ENCODE assay signal across 10 mouse cellular contexts in the genomic region with DNA sequence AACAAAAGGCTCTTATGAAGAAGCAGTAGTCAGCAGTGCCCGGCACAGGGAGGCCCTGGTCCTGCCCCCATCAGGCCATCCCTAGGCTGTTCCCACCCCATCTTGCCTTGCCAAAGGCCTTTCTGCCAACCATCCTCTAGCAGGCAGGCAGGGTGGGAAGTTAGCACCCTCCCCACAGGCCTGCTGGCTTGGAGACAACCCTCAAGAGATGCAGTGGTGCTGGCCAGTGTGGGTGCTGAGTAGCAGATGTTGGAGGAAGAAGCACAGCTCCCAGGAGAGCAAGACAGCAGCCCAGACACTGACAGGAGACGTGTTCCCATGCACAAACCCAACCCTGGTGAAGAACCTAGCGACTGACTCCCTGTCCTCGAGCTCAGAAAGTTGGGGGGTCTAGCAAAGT. TPM values are rescaled to one million over a fixed set of nuclear protein-coding genes. Genes with fewer than 3 reads are reported as not detected.
DNase-seq lines count a peak whose midpoint lies in the region; ATAC-seq and TF ChIP-seq lines count a peak whose summit lies in the region.
"Had no signal": no experiment of that assay in that cellular context is flagged by ENCODE, and none has a peak within 500 bp of the region (broad histone marks: within the 10 kb centered on the region; RNA-seq: fewer than 3 reads in every experiment).

No protein-coding gene starts in this region.

- H3K79me2 ChIP-seq in myocyte (ENCODE audit: control insufficient read depth, insufficient read depth), result no peaks in the 10 kb centered on the region

- H3K27ac ChIP-seq in embryonic facial prominence, embryonic 12.5 days, result no peak overlapping the region
- peak overlapping the region; percentile 93 for H3K27ac ChIP-seq in hindbrain, embryonic 13.5 days

- no peaks in the 10 kb centered on the region for H3K27me3 ChIP-seq in embryonic facial prominence, embryonic 12.5 days
- H3K27me3 ChIP-seq in hindbrain, embryonic 13.5 days, result no peaks in the 10 kb centered on the region
- H3K27me3 ChIP-seq in myocyte (ENCODE audit: control insufficient read depth, insufficient read depth, insufficient read length), result no peaks in the 10 kb centered on the region

- no peak overlapping the region for H3ac ChIP-seq in myocyte (ENCODE audit: control insufficient read depth, insufficient read length)

- DNase-seq in layer of hippocampus, adult 11-12 months (ENCODE audit: low spot score), result peak; percentile 74
- no peak for DNase-seq in layer of hippocampus, postnatal 25 days (ENCODE audit: extremely low spot score in 1 of 2, low spot score in 1 of 2)
- no peak for DNase-seq in thymus, postnatal 4 days
- DNase-seq in cerebellum, adult 9-10 months, result no peak
- DNase-seq: heart, postnatal 14 days had no signal

- H3K9ac ChIP-seq in embryonic facial prominence, embryonic 12.5 days, result peak overlapping the region; percentile 70
- peak overlapping the region; percentile 94 for H3K9ac ChIP-seq in hindbrain, embryonic 13.5 days

- H3K4me1 ChIP-seq in embryonic facial prominence, embryonic 12.5 days, result peaks cover 44% of the 10 kb centered on the region
- H3K4me1 ChIP-seq in hindbrain, embryonic 13.5 days (replicated peaks), result peaks cover 60% of the 10 kb centered on the region

- H3K36me3 ChIP-seq in embryonic facial prominence, embryonic 12.5 days, result peaks cover 49% of the 10 kb centered on the region
- H3K36me3 ChIP-seq in hindbrain, embryonic 13.5 days, result peaks cover 51% of the 10 kb centered on the region
- H3K36me3 ChIP-seq in myocyte (ENCODE audit: control insufficient read depth, insufficient read depth), result no peaks in the 10 kb centered on the region

- no peaks in the 10 kb centered on the region for H3K9me3 ChIP-seq in embryonic facial prominence, embryonic 12.5 days
- no peaks in the 10 kb centered on the region for H3K9me3 ChIP-seq in hindbrain, embryonic 13.5 days

- H3K4me3 ChIP-seq in embryonic facial prominence, embryonic 12.5 days, result 0 out of 2 replicates have a peak overlapping the region, but pooled peaks have one; percentile 71
- peak overlapping the region; percentile 84 for H3K4me3 ChIP-seq in hindbrain, embryonic 13.5 days
- peak overlapping the region; percentile 25 for H3K4me3 ChIP-seq in myocyte
- H3K4me3 ChIP-seq: erythroblast, embryonic 14.5 days had no signal

- TF ChIP-seq POLR2A in myocyte (IDR thresholded peaks at IDR 0.05; ENCODE audit: insufficient read length, low read depth), result no peak

- H3K4me2 ChIP-seq in embryonic facial prominence, embryonic 12.5 days (replicated peaks), result peak overlapping the region; percentile 92
- peak overlapping the region; percentile 88 for H3K4me2 ChIP-seq in hindbrain, embryonic 13.5 days
- H3K4me2 ChIP-seq in myocyte (ENCODE audit: low read depth), result peak overlapping the region; percentile 87

- WGBS in embryonic facial prominence, embryonic 12.5 days, result 72% methylated on average over 4 of the region's 4 CpGs
- 67% methylated on average over 4 of the region's 4 CpGs for WGBS in hindbrain, embryonic 13.5 days

- no peak for ATAC-seq in embryonic facial prominence, embryonic 12.5 days (ENCODE audit: insufficient number of reproducible peaks, insufficient read depth, low FRiP score, low TSS enrichment)
- no peak for ATAC-seq in hindbrain, embryonic 13.5 days (ENCODE audit: low FRiP score)
- no peak for ATAC-seq in erythroblast, adult 5-6 weeks (replicated peaks; ENCODE audit: low FRiP score, poor library complexity, severe bottlenecking)

TF ChIP-seq in myocyte, 11 proteins besides CTCF, POLR2A, EP300 and RAD21:
- TF ChIP-seq TCF12 (IDR thresholded peaks at IDR 0.05; ENCODE audit: insufficient read depth, poor library complexity, severe bottlenecking) (no peak), MYOD1 (IDR thresholded peaks at IDR 0.05; ENCODE audit: control insufficient read depth in 1 of 3, insufficient read length in 2 of 3, low read depth in 2 of 3) (no peak), SRF (IDR thresholded peaks at IDR 0.05; ENCODE audit: control insufficient read depth, insufficient read length, low read depth) (no peak), USF1 (IDR thresholded peaks at IDR 0.05; ENCODE audit: low read depth) (no peak), POLR2AphosphoS2 (IDR thresholded peaks at IDR 0.05; ENCODE audit: insufficient read length, low read depth) (no peak), REST (IDR thresholded peaks at IDR 0.05; ENCODE audit: insufficient read depth, insufficient read length) (no peak), E2F4 (IDR thresholded peaks at IDR 0.05; ENCODE audit: insufficient read depth) (no peak), MAX (IDR thresholded peaks at IDR 0.05; ENCODE audit: low read depth) (no peak), MYOG (IDR thresholded peaks at IDR 0.05; ENCODE audit: control insufficient read depth in 1 of 3, insufficient read depth in 1 of 3, insufficient read length in 2 of 3, low read depth in 2 of 3) (no peak), TCF3 (IDR thresholded peaks at IDR 0.05; ENCODE audit: insufficient read length, low read depth) (no peak), CEBPB (IDR thresholded peaks at IDR 0.05; ENCODE audit: insufficient read depth, poor library complexity, severe bottlenecking) (no peak)

RNA-seq across cellular contexts. Expression of gene 1700029I15Rik, which starts 5.3 kb away (rescaled TPM):
- total RNA-seq in layer of hippocampus, postnatal 25 days (2021), result 1 to 10 TPM; 3.6 to 4.7 TPM
- polyA plus RNA-seq in embryonic facial prominence, embryonic 12.5 days (2016; fragmentation: Nextera tagmentation; extraction: Ambion mirVana), result 4.7 and 5.4 TPM in 2 replicates
- 6.3 and 6.9 TPM in 2 replicates for polyA plus RNA-seq in hindbrain, embryonic 13.5 days (2015; fragmentation: Nextera tagmentation; extraction: Ambion mirVana)
- polyA plus RNA-seq in myocyte (2012; fragmentation: generic; extraction: Trizol), result 0.91 TPM
- not detected in 2 replicates for total RNA-seq in erythroblast, adult 5-6 weeks (2015; ENCODE audit: low replicate concordance)
- total RNA-seq in erythroblast, adult 5-6 weeks (2017; ENCODE audit: low replicate concordance), result 0.70 and 4.0 TPM in 2 replicates

RNA-seq across cellular contexts. Expression of gene Large2, which starts 13.0 kb away (rescaled TPM):
- total RNA-seq in layer of hippocampus, postnatal 25 days (2021), result under 1 TPM; 0.34 to 0.96 TPM
- 10.3 and 10.5 TPM in 2 replicates for polyA plus RNA-seq in embryonic facial prominence, embryonic 12.5 days (2016; fragmentation: Nextera tagmentation; extraction: Ambion mirVana)
- 1.6 and 2.4 TPM in 2 replicates for polyA plus RNA-seq in hindbrain, embryonic 13.5 days (2015; fragmentation: Nextera tagmentation; extraction: Ambion mirVana)
- polyA plus RNA-seq in myocyte (2012; fragmentation: generic; extraction: Trizol), result 0.11 TPM
- total RNA-seq in erythroblast, adult 5-6 weeks (2015; ENCODE audit: low replicate concordance), result 4.2 TPM in 1 of 2 replicates, not detected in the other
- total RNA-seq in erythroblast, adult 5-6 weeks (2017; ENCODE audit: low replicate concordance), result not detected in 2 replicates
- polyA plus RNA-seq: erythroblast, embryonic 14.5 days had no signal

RNA-seq across cellular contexts. Expression of gene Pex16, which starts 13.2 kb away (rescaled TPM):
- total RNA-seq in layer of hippocampus, postnatal 25 days (2021), result 10 to 100 TPM; 31.7 to 35.5 TPM
- polyA plus RNA-seq in embryonic facial prominence, embryonic 12.5 days (2016; fragmentation: Nextera tagmentation; extraction: Ambion mirVana), result 18.4 and 19.7 TPM in 2 replicates
- polyA plus RNA-seq in hindbrain, embryonic 13.5 days (2015; fragmentation: Nextera tagmentation; extraction: Ambion mirVana), result 35.7 and 35.8 TPM in 2 replicates
- 44.1 TPM for polyA plus RNA-seq in myocyte (2012; fragmentation: generic; extraction: Trizol)
- total RNA-seq in erythroblast, adult 5-6 weeks (2015; ENCODE audit: low replicate concordance), result 0.38 and 2.3 TPM in 2 replicates
- 3.7 and 6.6 TPM in 2 replicates for total RNA-seq in erythroblast, adult 5-6 weeks (2017; ENCODE audit: low replicate concordance)

RNA-seq across cellular contexts. Expression of gene Mapk8ip1, which starts 13.4 kb away (rescaled TPM):
- total RNA-seq in layer of hippocampus, postnatal 25 days (2021), result 100 to 1,000 TPM; 339 to 369 TPM
- 49.0 and 55.8 TPM in 2 replicates for polyA plus RNA-seq in embryonic facial prominence, embryonic 12.5 days (2016; fragmentation: Nextera tagmentation; extraction: Ambion mirVana)
- 111 and 112 TPM in 2 replicates for polyA plus RNA-seq in hindbrain, embryonic 13.5 days (2015; fragmentation: Nextera tagmentation; extraction: Ambion mirVana)
- polyA plus RNA-seq in myocyte (2012; fragmentation: generic; extraction: Trizol), result 34.7 TPM
- not detected in 2 replicates for total RNA-seq in erythroblast, adult 5-6 weeks (2015; ENCODE audit: low replicate concordance)
- not detected in 2 replicates for total RNA-seq in erythroblast, adult 5-6 weeks (2017; ENCODE audit: low replicate concordance)

RNA-seq across cellular contexts. Expression of gene Cry2, which starts 46.2 kb away (rescaled TPM):
- total RNA-seq in layer of hippocampus, postnatal 25 days (2021), result 100 to 1,000 TPM in 1 of 2 experiments, 10 to 100 TPM in 1; 85.6 to 106 TPM
- 28.8 and 29.7 TPM in 2 replicates for polyA plus RNA-seq in embryonic facial prominence, embryonic 12.5 days (2016; fragmentation: Nextera tagmentation; extraction: Ambion mirVana)
- polyA plus RNA-seq in hindbrain, embryonic 13.5 days (2015; fragmentation: Nextera tagmentation; extraction: Ambion mirVana), result 36.8 and 38.5 TPM in 2 replicates
- 9.3 TPM for polyA plus RNA-seq in myocyte (2012; fragmentation: generic; extraction: Trizol)
- total RNA-seq in erythroblast, adult 5-6 weeks (2015; ENCODE audit: low replicate concordance), result 0.19 and 0.63 TPM in 2 replicates
- total RNA-seq in erythroblast, adult 5-6 weeks (2017; ENCODE audit: low replicate concordance), result 1.3 and 1.5 TPM in 2 replicates

Comparison
In these comparisons a context has a peak if more than half of its experiments do, and no peak if none do; other contexts are left out.
1. H3K4me3 ChIP-seq: peak in every context shown above with its lines; median percentile 84 in hindbrain, embryonic 13.5 days; 71 in embryonic facial prominence, embryonic 12.5 days; 25 in myocyte.